Mouse (Mus musculus): ENCODE measurements around the gene Memo1. TPM values are rescaled to one million over a fixed set of nuclear protein-coding genes. Genes with fewer than 3 reads are reported as not detected.
"Not testable (repeated sequence)": the region's sequence is repeated elsewhere in the genome, so short reads cannot be mapped to it uniquely, and the experiment has no call there.

Gene Memo1
- polyA plus RNA-seq, 1 experiment from 2014 or later: 69.3 TPM

- peak; percentile 68 for DNase-seq (ENCODE audit: low spot score)
Observed at GRCm38 (mm10) chr17:74328146-74328545, 32.8 kb upstream of the Memo1 start.

DNA sequence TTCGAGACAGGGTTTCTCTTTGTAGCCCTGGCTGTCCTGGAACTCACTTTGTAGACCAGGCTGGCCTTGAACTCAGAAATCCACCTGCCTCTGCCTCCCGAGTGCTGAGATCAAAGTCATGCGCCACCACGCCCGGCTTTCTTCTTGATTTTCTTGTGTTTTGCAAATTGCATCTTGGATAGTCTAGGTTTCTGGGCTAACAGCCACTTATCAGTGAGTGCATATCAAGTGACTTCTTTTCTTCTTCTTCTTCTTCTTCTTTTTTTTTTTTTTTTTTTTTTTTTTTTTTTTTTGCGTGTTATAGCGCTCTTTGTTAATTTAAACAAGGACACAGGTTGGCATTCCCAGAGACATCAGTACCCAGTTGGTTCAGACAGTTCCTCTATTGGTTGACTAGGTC lies 31.9 kb upstream of the Memo1 start:
- DNase-seq (ENCODE audit: low spot score); ATAC-seq (replicated peaks; ENCODE audit: low FRiP score, low read depth): not testable (repeated sequence)
- WGBS: 83% methylated on average over 7 of the region's 7 CpGs

More at GRCm38 (mm10) chr17:74328146-74328545, 32.8 kb upstream of the Memo1 start:
- H3K4me3 ChIP-seq (replicated peaks; ENCODE audit: low read depth, low read length); H3K4me2 ChIP-seq (ENCODE audit: low read length); H3K27me3 ChIP-seq (ENCODE audit: insufficient read depth, low read length); H3K9me3 ChIP-seq (replicated peaks; ENCODE audit: low read length); H3K27ac ChIP-seq; H3K36me3 ChIP-seq (ENCODE audit: insufficient read depth, low read length); H3K4me1 ChIP-seq (replicated peaks; ENCODE audit: insufficient read depth, low read length); H3K9ac ChIP-seq (ENCODE audit: low read depth, low read length); ATAC-seq (replicated peaks; ENCODE audit: low FRiP score, low read depth): not testable (repeated sequence)
- WGBS: 52% methylated on average over 2 of the region's 2 CpGs
- TF ChIP-seq CTCF (IDR thresholded peaks at IDR 0.05; ENCODE audit: low read depth): peak; percentile 74

GRCm38 (mm10) chr17:74323844-74324243 lies 28.5 kb upstream of the Memo1 start, which contains the start of gene Dpy30:
Dpy30 (minus strand) TSS chr17:74323944.
- no peaks in the 10 kb centered on the region for H3K36me3 ChIP-seq (ENCODE audit: insufficient read depth, low read length)
- no peaks in the 10 kb centered on the region for H3K27me3 ChIP-seq (ENCODE audit: insufficient read depth, low read length)
- no peaks in the 10 kb centered on the region for H3K9me3 ChIP-seq (replicated peaks; ENCODE audit: low read length)
- DNase-seq (ENCODE audit: low spot score) (no peak), ATAC-seq (replicated peaks; ENCODE audit: low FRiP score, low read depth) (no peak)
- H3K4me3 ChIP-seq (replicated peaks; ENCODE audit: low read depth, low read length): no peak within 1 kb of the TSS
- no peak within 1 kb of the TSS for H3K4me2 ChIP-seq (ENCODE audit: low read length)
- 78% methylated on average over 2 of the region's 2 CpGs for WGBS
- no peak for TF ChIP-seq CTCF (IDR thresholded peaks at IDR 0.05; ENCODE audit: low read depth)
- H3K4me1 ChIP-seq (replicated peaks; ENCODE audit: insufficient read depth, low read length): no peaks in the 10 kb centered on the region
- H3K27ac ChIP-seq: no peak within 1 kb of the TSS
- no peak within 1 kb of the TSS for H3K9ac ChIP-seq (ENCODE audit: low read depth, low read length)

More for the DNA sequence above, 31.9 kb upstream of the Memo1 start:
- H3K4me1 ChIP-seq (replicated peaks; ENCODE audit: insufficient read depth, low read length); H3K36me3 ChIP-seq (ENCODE audit: insufficient read depth, low read length); H3K27ac ChIP-seq; H3K9ac ChIP-seq (ENCODE audit: low read depth, low read length); H3K27me3 ChIP-seq (ENCODE audit: insufficient read depth, low read length); H3K4me2 ChIP-seq (ENCODE audit: low read length); H3K4me3 ChIP-seq (replicated peaks; ENCODE audit: low read depth, low read length); H3K9me3 ChIP-seq (replicated peaks; ENCODE audit: low read length): not testable (repeated sequence)

DNA sequence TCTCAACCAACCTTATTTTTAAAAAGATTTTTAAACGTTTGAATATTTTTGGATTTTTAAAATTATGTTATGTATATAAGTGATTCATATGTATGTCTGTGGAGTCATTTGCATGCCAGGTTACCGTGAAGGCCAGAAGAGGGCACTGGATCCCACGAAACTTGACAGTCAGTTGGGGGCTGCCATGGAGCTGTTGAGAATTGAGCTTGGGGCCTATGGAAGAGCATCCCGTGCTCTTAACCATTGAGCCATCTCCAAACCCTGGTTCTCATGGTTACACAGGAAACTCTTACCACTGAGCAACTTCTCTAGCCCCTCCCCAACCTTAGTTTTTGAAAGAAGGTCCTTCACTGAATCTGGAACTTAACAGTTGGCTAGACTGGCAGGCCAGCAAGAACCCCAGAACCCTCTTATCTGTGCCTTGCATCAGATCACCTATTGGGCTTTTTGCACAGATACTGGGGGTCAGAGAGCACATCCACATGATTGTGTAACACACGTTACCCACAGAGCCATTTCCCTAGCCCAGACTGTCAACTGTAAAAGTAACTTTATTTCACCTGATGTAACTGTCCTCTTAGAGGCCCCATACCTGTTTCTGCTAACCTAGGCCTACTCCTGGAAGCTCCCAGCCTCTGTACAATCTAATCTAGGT lies 27.2 kb upstream of the Memo1 start:
- ATAC-seq (replicated peaks; ENCODE audit: low FRiP score, low read depth) (no peak), DNase-seq (ENCODE audit: low spot score) (no peak)
- Histone ChIP-seq H3K9ac (ENCODE audit: low read depth, low read length) (no peak overlapping the region), H3K9me3 (replicated peaks; ENCODE audit: low read length) (no peaks in the 10 kb centered on the region), H3K4me2 (ENCODE audit: low read length) (no peak overlapping the region), H3K27ac (no peak overlapping the region), H3K4me1 (replicated peaks; ENCODE audit: insufficient read depth, low read length) (no peaks in the 10 kb centered on the region), H3K27me3 (ENCODE audit: insufficient read depth, low read length) (no peaks in the 10 kb centered on the region), H3K36me3 (ENCODE audit: insufficient read depth, low read length) (no peaks in the 10 kb centered on the region), H3K4me3 (replicated peaks; ENCODE audit: low read depth, low read length) (no peak overlapping the region)
- peak; percentile 53; the same call in 1 of the 2 replicates for TF ChIP-seq CTCF (IDR thresholded peaks at IDR 0.05; ENCODE audit: low read depth)
- 42% methylated on average over 5 of the region's 5 CpGs for WGBS

- no peak overlapping the region for H3K4me3 ChIP-seq (replicated peaks; ENCODE audit: low read depth, low read length)
- H3K4me1 ChIP-seq (replicated peaks; ENCODE audit: insufficient read depth, low read length): peaks cover 4% of the 10 kb centered on the region; the same call in 1 of the 2 replicates
- H3K36me3 ChIP-seq (ENCODE audit: insufficient read depth, low read length): no peaks in the 10 kb centered on the region
- no peak overlapping the region for H3K27ac ChIP-seq
- no peak overlapping the region for H3K9ac ChIP-seq (ENCODE audit: low read depth, low read length)
- no peak overlapping the region for H3K4me2 ChIP-seq (ENCODE audit: low read length)
- 95% methylated on average over 6 of the region's 6 CpGs for WGBS
- H3K9me3 ChIP-seq (replicated peaks; ENCODE audit: low read length): no peaks in the 10 kb centered on the region
- no peak for DNase-seq (ENCODE audit: low spot score)
- H3K27me3 ChIP-seq (ENCODE audit: insufficient read depth, low read length): no peaks in the 10 kb centered on the region
- ATAC-seq (replicated peaks; ENCODE audit: low FRiP score, low read depth): no peak
- TF ChIP-seq CTCF (IDR thresholded peaks at IDR 0.05; ENCODE audit: low read depth): peak; percentile 36
Observed at GRCm38 (mm10) chr17:74318721-74319120, 23.4 kb upstream of the Memo1 start.

DNA sequence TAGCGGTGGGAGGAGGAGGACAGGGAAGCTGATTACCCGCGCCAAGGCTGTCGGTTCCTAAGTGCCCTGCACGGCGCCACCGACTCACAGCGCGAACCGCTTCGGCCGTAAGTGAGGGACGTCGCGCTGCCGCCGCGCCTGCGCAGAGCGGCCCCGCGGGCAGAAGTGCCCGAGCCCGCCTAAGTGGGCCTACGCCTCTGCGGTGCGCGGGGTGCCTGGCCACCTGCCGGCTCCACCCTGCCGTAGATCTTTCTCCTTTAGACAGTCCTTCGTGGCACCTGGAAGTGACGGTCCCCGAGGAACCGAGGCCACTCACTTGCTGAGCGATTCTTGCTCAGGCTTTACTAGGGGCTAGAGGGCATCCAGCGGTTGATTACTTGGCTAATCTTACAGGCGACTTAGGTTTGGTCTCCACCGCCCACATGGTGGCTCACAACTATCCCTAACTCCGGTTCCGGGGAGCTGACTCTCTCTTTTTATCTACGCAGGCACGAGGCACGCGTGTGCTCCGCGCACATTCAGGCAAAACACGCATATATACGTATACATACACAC lies 21.1 kb upstream of the Memo1 start:
- DNase-seq (ENCODE audit: low spot score) (peak; percentile 94), ATAC-seq (replicated peaks; ENCODE audit: low FRiP score, low read depth) (peak; percentile 96)
- under 1% methylated on average over 48 of the region's 48 CpGs for WGBS
- H3K9ac ChIP-seq (ENCODE audit: low read depth, low read length): peak overlapping the region; percentile 75
- H3K4me3 ChIP-seq (replicated peaks; ENCODE audit: low read depth, low read length): peak overlapping the region; percentile 81
- H3K4me1 ChIP-seq (replicated peaks; ENCODE audit: insufficient read depth, low read length): peaks cover 4% of the 10 kb centered on the region; the same call in 1 of the 2 replicates
- H3K27ac ChIP-seq: peak overlapping the region; percentile 87
- H3K36me3 ChIP-seq (ENCODE audit: insufficient read depth, low read length): 0 out of 2 replicates have a peak, but pooled peaks cover 5% of the 10 kb centered on the region
- no peaks in the 10 kb centered on the region for H3K9me3 ChIP-seq (replicated peaks; ENCODE audit: low read length)
- peak overlapping the region; percentile 84 for H3K4me2 ChIP-seq (ENCODE audit: low read length)
- TF ChIP-seq CTCF (IDR thresholded peaks at IDR 0.05; ENCODE audit: low read depth): peak; percentile 37; the same call in 1 of the 2 replicates
- no peaks in the 10 kb centered on the region for H3K27me3 ChIP-seq (ENCODE audit: insufficient read depth, low read length)

Measured in kidney, postnatal 0 days (tissue).